Mouse (Mus musculus) activated CD4-positive, CD25-positive, alpha-beta regulatory T cell, adult 4 months (primary cell): ENCODE results near the gene Cdh22. TPM values are rescaled to one million over a fixed set of nuclear protein-coding genes. Genes with fewer than 3 reads are reported as not detected.

Experiments
- ATAC-seq: one replicate; pipeline ENCODE4 v1.8.0; 2017
- polyA plus RNA-seq, 2 experiments: library from polyadenylated mRNA; unstranded; fragments of 100-300 nt; shearing (Covaris generic); gene quantifications; one replicate each; pipeline ENCODE4 v1.2.1; 2017

Gene Cdh22
- polyA plus RNA-seq: not detected

DNA sequence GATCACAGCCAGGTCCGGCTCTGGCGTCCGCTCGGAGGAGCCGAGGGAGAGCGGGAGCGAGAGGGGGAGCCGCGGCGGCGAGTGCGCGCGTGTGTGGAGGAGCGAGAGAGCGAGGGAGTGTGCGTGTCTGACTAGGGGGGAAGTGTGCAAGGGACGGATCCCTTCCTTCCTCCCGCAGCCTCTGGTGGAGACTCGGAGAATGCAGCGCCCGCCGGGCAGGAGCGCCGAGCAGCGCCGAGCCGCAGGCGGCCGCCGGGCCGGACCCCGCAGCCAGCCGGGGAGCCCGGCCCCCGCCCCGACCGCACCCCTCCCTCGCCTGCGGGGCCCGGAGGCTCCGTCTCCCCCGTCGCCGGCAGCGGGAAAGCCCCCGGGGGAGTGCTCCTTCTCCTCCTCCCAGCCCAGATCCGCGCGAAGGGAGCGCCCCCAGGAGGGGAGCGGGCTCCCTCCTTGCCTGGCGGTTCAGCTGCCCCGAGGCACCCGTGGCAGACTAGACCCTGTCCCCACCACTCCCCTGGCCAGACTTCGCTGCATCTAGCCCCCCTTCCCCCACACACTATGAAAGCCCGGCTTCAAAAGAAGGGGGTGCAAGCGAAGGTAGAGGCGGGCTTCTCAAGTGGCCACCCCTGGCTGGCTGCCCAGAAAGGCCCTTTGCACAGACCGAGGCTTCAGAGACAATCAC, at the start of gene Cdh22:
Gene Cdh22 (minus strand): TSS at position 241 of the 679 bp plus-strand sequence.
- ATAC-seq: no peak

- ATAC-seq: no peak
These were observed 49.7 kb upstream of the Cdh22 start for GRCm38 (mm10) chr2:165284377-165284776.

- no peak for ATAC-seq
These were observed 49.0 kb upstream of the Cdh22 start for GRCm38 (mm10) chr2:165283644-165284043.

GRCm38 (mm10) chr2:165281779-165282311, 47.2 kb upstream of the Cdh22 start:
- ATAC-seq: no peak

- no peak for ATAC-seq
These were observed 44.7 kb upstream of the Cdh22 start for GRCm38 (mm10) chr2:165279351-165279750.

DNA sequence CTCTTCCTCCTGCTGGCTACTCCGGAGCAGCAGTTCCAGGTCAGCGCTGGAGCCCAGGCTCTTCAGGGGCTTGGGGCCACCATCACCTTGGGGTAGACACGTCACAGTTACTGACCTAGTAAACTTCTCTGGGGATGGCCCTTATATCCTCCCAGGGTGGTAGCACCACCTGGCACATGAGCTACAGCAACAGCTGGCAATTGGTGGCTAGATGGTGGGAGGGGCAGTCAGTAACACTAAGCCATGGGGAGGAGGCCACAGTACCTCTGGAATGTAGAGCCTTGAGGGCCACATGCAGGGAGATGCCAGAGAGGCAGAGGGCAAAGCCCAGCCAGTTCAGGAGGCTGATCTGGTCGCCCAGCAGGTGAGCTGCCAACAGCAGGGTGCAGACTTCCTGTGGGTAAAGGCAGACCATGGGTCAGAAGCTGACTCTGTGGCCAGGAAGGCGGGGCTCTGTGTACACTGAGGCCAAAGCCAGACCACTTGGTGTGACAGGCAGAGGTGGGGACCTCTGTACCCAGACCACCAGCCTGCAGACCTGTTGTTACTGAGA, 42.6 kb upstream of the Cdh22 start:
- no peak for ATAC-seq

DNA sequence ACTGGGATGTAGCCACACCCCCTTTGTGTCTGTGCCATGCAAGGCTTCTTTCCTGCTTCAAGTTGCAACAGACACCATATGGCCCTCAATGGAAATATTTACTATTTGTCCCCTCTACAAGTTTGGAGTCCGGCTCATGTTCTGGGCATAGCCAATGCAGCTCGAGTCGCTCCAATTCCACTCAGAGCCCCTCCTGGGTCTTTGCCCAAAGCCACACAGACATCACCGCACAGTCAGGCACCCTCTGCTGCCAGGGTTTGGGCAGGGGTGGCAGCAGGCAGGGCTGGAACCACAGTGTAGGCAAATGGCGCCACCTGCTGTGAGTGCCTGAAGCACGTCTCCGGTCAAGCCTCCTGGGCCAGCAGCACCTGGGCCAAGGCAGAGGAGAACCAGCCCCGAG, 41.2 kb upstream of the Cdh22 start:
- ATAC-seq: no peak

- ATAC-seq: no peak
These were observed 40.5 kb upstream of the Cdh22 start for GRCm38 (mm10) chr2:165275124-165275640.

GRCm38 (mm10) chr2:165273589-165273988, 38.9 kb upstream of the Cdh22 start:
- ATAC-seq: no peak

- ATAC-seq: no peak
These were observed 36.7 kb upstream of the Cdh22 start for GRCm38 (mm10) chr2:165271326-165271725.

DNA sequence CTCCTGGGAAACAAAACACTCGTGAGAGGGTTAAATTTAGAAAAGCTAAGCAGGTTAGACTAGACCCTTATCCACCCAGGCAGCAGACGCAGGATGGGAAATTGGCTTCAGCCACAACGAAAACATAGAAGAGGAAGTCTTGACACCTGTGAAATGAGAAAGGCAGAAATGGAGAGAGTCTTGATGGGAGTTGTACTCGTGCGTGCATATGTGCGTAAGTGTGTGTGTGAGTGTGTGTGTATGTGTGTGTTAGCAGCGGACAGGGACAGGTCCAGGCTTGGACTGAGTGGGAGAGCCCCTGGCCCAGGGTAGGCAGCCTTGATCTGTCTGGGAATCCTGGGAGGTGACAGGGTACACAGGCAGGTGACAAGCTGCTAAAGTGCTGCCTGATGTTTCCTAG, 36.2 kb upstream of the Cdh22 start:
- ATAC-seq: no peak

GRCm38 (mm10) chr2:165266739-165267138, 32.1 kb upstream of the Cdh22 start:
- no peak for ATAC-seq

GRCm38 (mm10) chr2:165263861-165264260, 29.2 kb upstream of the Cdh22 start:
- no peak for ATAC-seq

GRCm38 (mm10) chr2:165262274-165262990, 27.8 kb upstream of the Cdh22 start:
- ATAC-seq: no peak

DNA sequence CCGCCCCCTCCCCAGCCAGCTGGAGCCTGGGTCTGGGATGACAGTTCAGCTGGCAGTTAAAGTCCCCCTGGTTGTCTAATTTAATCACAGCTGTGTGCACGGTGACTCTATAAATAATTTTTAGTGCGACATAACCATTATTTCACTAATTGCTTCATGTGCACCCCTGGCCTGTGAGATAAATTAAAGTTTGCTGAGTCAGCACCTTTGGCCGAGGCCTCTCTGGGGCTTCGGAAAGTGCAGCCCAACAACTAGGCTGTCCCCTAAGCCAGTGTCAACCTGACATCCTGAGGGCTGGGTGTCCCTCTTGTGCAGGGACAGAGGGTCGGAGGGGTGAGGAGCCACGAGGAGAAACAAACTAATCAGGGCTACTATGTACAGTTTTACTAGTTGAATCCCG, 25.2 kb upstream of the Cdh22 start:
- ATAC-seq: no peak

DNA sequence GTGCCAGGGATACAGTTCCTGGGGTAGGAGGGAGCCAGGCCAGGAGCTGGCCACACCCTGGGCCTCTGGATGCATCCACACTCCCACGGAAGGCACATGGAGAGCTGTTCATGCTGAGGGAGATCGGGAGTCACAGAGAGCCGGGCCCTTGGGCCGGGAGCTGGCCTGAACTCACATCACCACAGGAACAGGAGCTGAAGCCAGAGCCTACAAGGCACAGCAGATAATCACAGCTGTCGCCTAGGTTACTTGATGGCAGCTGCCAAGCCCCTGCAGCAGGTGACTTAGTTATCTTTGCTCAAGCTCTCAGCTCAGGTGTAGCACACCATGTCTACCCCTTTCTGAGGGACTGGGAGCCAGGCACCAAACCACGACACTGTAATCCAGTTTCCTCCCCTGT, 23.7 kb upstream of the Cdh22 start:
- no peak for ATAC-seq

GRCm38 (mm10) chr2:165257151-165257834, 22.6 kb upstream of the Cdh22 start:
- no peak for ATAC-seq

DNA sequence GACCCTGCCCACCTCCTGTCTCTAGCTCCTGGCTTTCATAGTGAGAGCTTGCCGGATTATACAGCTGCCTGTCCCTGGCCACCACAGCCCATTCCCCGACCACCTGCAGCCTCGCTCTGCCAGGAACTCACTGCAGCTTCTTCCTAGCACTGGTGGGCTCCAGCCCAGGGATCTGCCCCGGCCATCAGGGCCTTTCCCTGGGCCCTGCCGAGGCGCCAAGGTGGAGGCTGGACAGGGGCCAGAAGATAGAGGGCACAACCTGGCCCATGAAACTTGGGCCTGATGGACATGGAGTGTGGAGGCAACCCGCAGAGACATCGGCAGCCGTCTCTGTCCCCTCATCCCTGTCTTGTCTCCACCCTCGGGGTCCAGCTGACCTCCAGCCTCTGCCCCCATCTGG, 21.6 kb upstream of the Cdh22 start:
- no peak for ATAC-seq

DNA sequence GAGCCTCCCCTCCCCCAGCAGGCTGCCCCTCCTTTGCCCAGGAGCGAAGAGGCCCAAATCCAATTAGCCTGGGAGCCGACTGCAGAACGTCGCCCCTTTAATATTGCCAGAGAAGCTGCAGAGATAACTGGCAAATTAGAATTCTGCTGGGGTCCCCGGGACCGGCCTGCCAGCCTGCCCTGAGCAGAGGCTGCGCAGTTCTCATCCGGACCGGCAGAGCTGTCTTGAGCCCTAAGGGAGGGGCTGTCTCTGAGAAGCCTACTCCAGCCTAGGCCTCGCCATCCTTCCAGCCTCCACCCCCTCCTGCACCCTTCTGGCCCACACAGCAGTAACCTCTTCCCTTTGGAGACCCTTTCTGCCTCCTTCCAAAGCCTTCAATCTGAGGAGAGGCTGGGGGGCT, 19.2 kb upstream of the Cdh22 start:
- ATAC-seq: no peak

DNA sequence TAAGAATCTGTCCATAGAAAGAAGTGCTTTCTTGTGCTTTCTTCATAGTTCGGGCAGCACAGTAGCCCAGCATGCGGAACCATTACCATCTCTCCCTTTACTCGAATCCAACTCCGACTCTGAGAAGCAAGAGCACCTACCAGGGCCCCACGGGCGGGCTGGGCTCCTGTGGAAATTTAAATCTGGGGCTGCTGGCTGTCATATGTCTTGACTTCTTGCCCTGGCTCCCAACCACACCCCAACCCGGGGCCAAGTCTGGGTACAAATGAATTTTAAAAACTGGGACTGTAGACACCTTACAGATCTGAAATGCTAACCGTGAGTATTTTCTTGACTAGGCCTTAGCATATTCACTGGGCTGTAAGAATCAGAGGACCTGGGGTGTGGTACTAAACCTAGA, 18.6 kb upstream of the Cdh22 start:
- no peak for ATAC-seq

- ATAC-seq: no peak
These were observed 18.1 kb upstream of the Cdh22 start for GRCm38 (mm10) chr2:165252801-165253200.

GRCm38 (mm10) chr2:165252381-165252780, 17.7 kb upstream of the Cdh22 start:
- ATAC-seq: no peak

DNA sequence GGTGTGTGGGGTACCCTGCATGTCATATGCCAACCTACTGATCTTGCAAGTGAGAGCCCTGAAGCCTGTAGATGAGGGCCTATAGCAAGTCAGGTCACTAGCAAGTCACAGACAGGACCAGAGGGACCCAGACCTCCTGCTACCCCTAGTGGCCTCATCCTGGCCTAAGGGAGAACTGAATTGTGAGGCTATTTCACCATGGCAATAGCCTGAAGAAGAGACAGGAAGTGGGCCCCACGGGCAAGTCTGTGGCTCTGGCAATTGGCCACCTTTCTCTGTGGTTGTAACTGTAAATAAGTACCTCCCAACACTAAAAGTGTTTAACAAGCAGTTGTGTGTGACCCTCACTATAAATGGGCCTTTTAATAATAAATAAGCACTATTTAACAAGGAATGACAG, 16.2 kb upstream of the Cdh22 start:
- no peak for ATAC-seq
